12 mouse cellular contexts compared by ENCODE assay signal in the genomic region with DNA sequence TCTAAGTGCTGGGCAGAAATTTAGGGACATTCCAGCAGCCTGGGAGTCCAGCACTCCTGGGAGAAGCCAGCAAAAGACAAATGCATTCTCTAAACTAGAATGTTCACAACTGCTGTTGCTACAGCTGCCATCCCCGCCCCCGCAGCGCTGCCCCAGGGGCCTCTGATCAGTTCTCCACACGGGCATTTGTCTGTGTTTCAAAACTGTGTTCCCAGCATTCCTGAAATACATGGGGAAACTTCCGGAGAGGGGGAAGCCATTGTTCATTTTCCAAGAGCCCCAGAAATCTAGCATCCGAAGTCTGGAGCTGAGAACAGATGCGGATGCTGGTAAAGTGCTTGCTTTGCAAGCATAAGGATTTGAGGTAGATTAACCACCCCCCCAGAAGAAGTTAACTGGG. TPM values are rescaled to one million over a fixed set of nuclear protein-coding genes. Genes with fewer than 3 reads are reported as not detected.
A peak's percentile ranks its signal among the peaks of the same experiment; 100 is the strongest.
DNase-seq lines count a peak whose midpoint lies in the region; ATAC-seq lines count a peak whose summit lies in the region.
"Had no signal": no experiment of that assay in that cellular context is flagged by ENCODE, and none has a peak within 500 bp of the region (broad histone marks: within the 10 kb centered on the region; RNA-seq: fewer than 3 reads in every experiment).

No protein-coding gene starts in this region.

- no peak overlapping the region for H3K27ac ChIP-seq in heart, embryonic 11.5 days (ENCODE audit: low read depth, low read length)
- no peak overlapping the region for H3K27ac ChIP-seq in midbrain, embryonic 11.5 days (ENCODE audit: low read depth, low read length)
- H3K27ac ChIP-seq in midbrain, embryonic 15.5 days: no peak overlapping the region
- H3K27ac ChIP-seq in embryonic facial prominence, embryonic 12.5 days: peak overlapping the region; percentile 80

- no peaks in the 10 kb centered on the region for H3K9me3 ChIP-seq in heart, embryonic 11.5 days (replicated peaks; ENCODE audit: control insufficient read depth, low read length)
- H3K9me3 ChIP-seq in midbrain, embryonic 11.5 days (ENCODE audit: control insufficient read depth, low read length): no peaks in the 10 kb centered on the region
- no peaks in the 10 kb centered on the region for H3K9me3 ChIP-seq in midbrain, embryonic 15.5 days
- H3K9me3 ChIP-seq in embryonic facial prominence, embryonic 12.5 days: no peaks in the 10 kb centered on the region

- 35% methylated on average over 7 of the region's 7 CpGs for WGBS in heart, embryonic 11.5 days (ENCODE audit: insufficient replicate concordance)
- 36% methylated on average over 7 of the region's 7 CpGs for WGBS in midbrain, embryonic 11.5 days
- WGBS in midbrain, embryonic 15.5 days: 38% methylated on average over 7 of the region's 7 CpGs
- WGBS in embryonic facial prominence, embryonic 12.5 days: 23% methylated on average over 7 of the region's 7 CpGs

- H3K4me2 ChIP-seq in heart, embryonic 11.5 days: no peak overlapping the region
- no peak overlapping the region for H3K4me2 ChIP-seq in midbrain, embryonic 11.5 days
- no peak overlapping the region for H3K4me2 ChIP-seq in midbrain, embryonic 15.5 days
- H3K4me2 ChIP-seq in embryonic facial prominence, embryonic 12.5 days (replicated peaks): no peak overlapping the region

- 0 out of 2 replicates have a peak, but pooled peaks cover 8% of the 10 kb centered on the region for H3K4me1 ChIP-seq in heart, embryonic 11.5 days (ENCODE audit: control insufficient read depth, insufficient read depth, low read length)
- peaks cover 3% of the 10 kb centered on the region for H3K4me1 ChIP-seq in midbrain, embryonic 11.5 days (ENCODE audit: control insufficient read depth, insufficient read depth, low read length)
- peaks cover 12% of the 10 kb centered on the region for H3K4me1 ChIP-seq in midbrain, embryonic 15.5 days
- H3K4me1 ChIP-seq in embryonic facial prominence, embryonic 12.5 days: peaks cover 29% of the 10 kb centered on the region

- no peaks in the 10 kb centered on the region for H3K36me3 ChIP-seq in heart, embryonic 11.5 days (ENCODE audit: control insufficient read depth, insufficient read depth, low read length)
- H3K36me3 ChIP-seq in midbrain, embryonic 11.5 days (ENCODE audit: control insufficient read depth, insufficient read depth, low read length): no peaks in the 10 kb centered on the region
- H3K36me3 ChIP-seq in midbrain, embryonic 15.5 days (replicated peaks): no peaks in the 10 kb centered on the region
- no peaks in the 10 kb centered on the region for H3K36me3 ChIP-seq in embryonic facial prominence, embryonic 12.5 days

- DNase-seq in heart, postnatal 4 days: peak; percentile 44
- DNase-seq in midbrain, embryonic 11.5 days (ENCODE audit: low spot score, missing footprints): peak; percentile 80
- DNase-seq in yolk sac, embryonic 10.5 days (ENCODE audit: low spot score): peak; percentile 32
- no peak for DNase-seq in cerebellum, postnatal 10 days
- DNase-seq: adrenal gland, postnatal 36 days; cerebellum, adult 11 months; left cerebral cortex, postnatal 4 days; spleen, adult 18-20 months had no signal

- no peak for ATAC-seq in heart, embryonic 11.5 days (replicated peaks; ENCODE audit: insufficient number of reproducible peaks, low FRiP score, low TSS enrichment)
- ATAC-seq in midbrain, embryonic 11.5 days (ENCODE audit: low FRiP score): no peak
- ATAC-seq in midbrain, embryonic 15.5 days (replicated peaks): no peak
- no peak for ATAC-seq in embryonic facial prominence, embryonic 12.5 days (ENCODE audit: insufficient number of reproducible peaks, insufficient read depth, low FRiP score, low TSS enrichment)
- ATAC-seq: lung, postnatal 0 days had no signal

- H3K27me3 ChIP-seq in heart, embryonic 11.5 days (ENCODE audit: control insufficient read depth, insufficient read depth, low read length): peaks cover 26% of the 10 kb centered on the region
- peaks cover 20% of the 10 kb centered on the region for H3K27me3 ChIP-seq in midbrain, embryonic 11.5 days (ENCODE audit: control insufficient read depth, insufficient read depth, low read length)
- H3K27me3 ChIP-seq in midbrain, embryonic 15.5 days (replicated peaks): peaks cover 22% of the 10 kb centered on the region
- H3K27me3 ChIP-seq in embryonic facial prominence, embryonic 12.5 days: no peaks in the 10 kb centered on the region

- no peak overlapping the region for H3K9ac ChIP-seq in heart, embryonic 11.5 days (ENCODE audit: low read depth, low read length)
- H3K9ac ChIP-seq in midbrain, embryonic 11.5 days (ENCODE audit: low read length): no peak overlapping the region
- H3K9ac ChIP-seq in midbrain, embryonic 15.5 days: no peak overlapping the region
- H3K9ac ChIP-seq in embryonic facial prominence, embryonic 12.5 days: no peak overlapping the region

- H3K4me3 ChIP-seq in heart, embryonic 11.5 days (ENCODE audit: low read depth, low read length): no peak overlapping the region
- no peak overlapping the region for H3K4me3 ChIP-seq in midbrain, embryonic 11.5 days (ENCODE audit: low read depth, low read length)
- no peak overlapping the region for H3K4me3 ChIP-seq in midbrain, embryonic 15.5 days
- no peak overlapping the region for H3K4me3 ChIP-seq in embryonic facial prominence, embryonic 12.5 days

RNA-seq across cellular contexts. Expression of a gene that starts 3.9 kb away (rescaled TPM):
- total RNA-seq in heart, postnatal 4 days (2021): 10 to 100 TPM; 10.7 to 11.4 TPM
- 13.3 and 16.3 TPM in 2 replicates for polyA plus RNA-seq in heart, embryonic 11.5 days (2014; fragmentation: Nextera tagmentation; extraction: Ambion mirVana)
- 18.8 and 21.9 TPM in 2 replicates for polyA plus RNA-seq in midbrain, embryonic 11.5 days (2014; fragmentation: Nextera tagmentation; extraction: Ambion mirVana)
- polyA plus RNA-seq in midbrain, embryonic 15.5 days (2015; fragmentation: Nextera tagmentation; extraction: Ambion mirVana): 31.6 and 34.3 TPM in 2 replicates
- polyA plus RNA-seq in embryonic facial prominence, embryonic 12.5 days (2016; fragmentation: Nextera tagmentation; extraction: Ambion mirVana): 239 and 242 TPM in 2 replicates

RNA-seq across cellular contexts. Expression of a gene that starts 21.0 kb away (rescaled TPM):
- total RNA-seq in heart, postnatal 4 days (2021): 10 to 100 TPM; 14.2 to 14.3 TPM
- polyA plus RNA-seq in heart, embryonic 11.5 days (2014; fragmentation: Nextera tagmentation; extraction: Ambion mirVana): 41.4 and 45.5 TPM in 2 replicates
- 111 and 114 TPM in 2 replicates for polyA plus RNA-seq in midbrain, embryonic 11.5 days (2014; fragmentation: Nextera tagmentation; extraction: Ambion mirVana)
- 125 and 132 TPM in 2 replicates for polyA plus RNA-seq in midbrain, embryonic 15.5 days (2015; fragmentation: Nextera tagmentation; extraction: Ambion mirVana)
- polyA plus RNA-seq in embryonic facial prominence, embryonic 12.5 days (2016; fragmentation: Nextera tagmentation; extraction: Ambion mirVana): 67.9 and 70.2 TPM in 2 replicates

Comparison
In these comparisons a context has a peak if more than half of its experiments do, and no peak if none do; other contexts are left out.
1. DNase-seq: peak in heart, postnatal 4 days (single experiment), midbrain, embryonic 11.5 days (single experiment) and yolk sac, embryonic 10.5 days (single experiment); none in cerebellum, postnatal 10 days (0 of 2).